ENCODE assay signal across 8 mouse cellular contexts in the genomic region with DNA sequence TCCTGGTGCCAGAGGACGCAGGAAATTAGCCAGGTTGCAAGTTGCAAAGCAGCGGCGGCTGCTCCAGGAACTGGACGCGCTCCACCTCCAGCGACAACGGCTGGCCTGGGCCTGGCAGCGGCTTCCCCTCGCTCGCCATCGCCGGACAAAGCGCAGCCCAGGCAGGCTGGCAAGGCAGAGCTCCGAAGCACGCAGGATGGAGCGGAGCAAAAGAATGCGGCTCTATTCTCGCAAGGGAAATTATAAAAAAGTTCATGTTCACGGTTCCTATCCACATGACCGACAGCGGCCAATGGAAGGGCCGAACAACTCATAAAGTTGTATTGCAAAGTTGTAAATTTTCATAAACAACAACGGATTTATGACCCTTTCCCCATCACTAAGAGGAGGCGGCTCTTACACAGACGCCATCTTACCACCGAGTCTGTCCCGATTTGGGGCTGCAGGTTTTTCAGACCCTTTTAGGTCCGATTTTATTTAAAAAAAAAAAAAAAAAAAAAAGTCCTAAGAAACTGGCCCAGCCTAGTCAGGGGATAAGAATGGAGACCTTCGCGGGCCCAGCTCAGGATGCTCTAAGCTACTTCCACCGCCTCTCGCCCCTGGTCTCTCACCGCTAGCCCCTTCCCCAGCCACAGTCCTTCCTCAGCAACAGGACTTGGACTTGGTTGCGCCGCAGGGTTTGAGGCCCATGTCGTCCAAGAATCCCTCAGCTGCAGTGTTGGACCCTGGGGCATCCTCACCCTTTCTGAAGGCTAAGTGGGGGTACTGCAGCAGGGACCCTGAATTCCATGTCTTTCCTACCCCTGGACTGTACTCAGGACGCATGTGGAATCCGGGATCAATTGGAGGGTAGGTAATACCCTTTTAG. TPM values are rescaled to one million over a fixed set of nuclear protein-coding genes. Genes with fewer than 3 reads are reported as not detected.
DNase-seq lines count a peak whose midpoint lies in the region; ATAC-seq and TF ChIP-seq lines count a peak whose summit lies in the region.

A gene (minus strand): TSS at position 218 of the 868 bp plus-strand sequence.
A gene (minus strand): TSS at position 221 of the 868 bp plus-strand sequence.

- peaks cover 81% of the 10 kb centered on the region for H3K79me2 ChIP-seq in C2C12 (ENCODE audit: control insufficient read depth, insufficient read depth)

- 7% methylated on average over 38 of the region's 38 CpGs for WGBS in heart, embryonic 15.5 days
- WGBS in limb, embryonic 12.5 days: 2% methylated on average over 38 of the region's 38 CpGs
- WGBS in neural tube, embryonic 13.5 days: 3% methylated on average over 38 of the region's 38 CpGs

- H3ac ChIP-seq in C2C12 (ENCODE audit: control insufficient read depth, insufficient read length, low read depth): peak within 1 kb of the TSS; percentile 88

- H3K9ac ChIP-seq in heart, embryonic 15.5 days: no peak within 1 kb of the TSS
- H3K9ac ChIP-seq in limb, embryonic 12.5 days (replicated peaks): peak within 1 kb of the TSS; percentile 94
- H3K9ac ChIP-seq in neural tube, embryonic 13.5 days: peak within 1 kb of the TSS; percentile 100

- peak within 1 kb of the TSS; percentile 57 for H3K4me2 ChIP-seq in heart, embryonic 15.5 days
- peak within 1 kb of the TSS; percentile 96 for H3K4me2 ChIP-seq in limb, embryonic 12.5 days
- peak within 1 kb of the TSS; percentile 97 for H3K4me2 ChIP-seq in neural tube, embryonic 13.5 days

- DNase-seq in adipocyte (ENCODE audit: low spot score): peak; percentile 91
- DNase-seq in cerebellum, adult 11-12 months: no peak
- no peak for DNase-seq in left cerebral cortex, adult 11 months (ENCODE audit: low spot score)
- DNase-seq in layer of hippocampus, adult 9-10 months (ENCODE audit: low spot score): no peak

- peaks cover 46% of the 10 kb centered on the region for H3K79me3 ChIP-seq in C2C12 (ENCODE audit: low read depth)

- ATAC-seq in heart, embryonic 15.5 days (replicated peaks; ENCODE audit: insufficient number of reproducible peaks, insufficient read depth, low FRiP score, low read depth): no peak
- ATAC-seq in limb, embryonic 12.5 days (ENCODE audit: insufficient number of reproducible peaks, insufficient read depth, low FRiP score, low TSS enrichment, low read depth): no peak
- ATAC-seq in neural tube, embryonic 13.5 days (ENCODE audit: low read depth): peak; percentile 71

- H3K27ac ChIP-seq in heart, embryonic 15.5 days: no peak within 1 kb of the TSS
- H3K27ac ChIP-seq in limb, embryonic 12.5 days: peak within 1 kb of the TSS; percentile 98
- peak within 1 kb of the TSS; percentile 100 for H3K27ac ChIP-seq in neural tube, embryonic 13.5 days (replicated peaks)

- peak within 1 kb of the TSS; percentile 59 for H3K4me3 ChIP-seq in C2C12 (ENCODE audit: insufficient read depth, poor library complexity, severe bottlenecking)
- H3K4me3 ChIP-seq in heart, embryonic 15.5 days: peak within 1 kb of the TSS; percentile 42
- H3K4me3 ChIP-seq in limb, embryonic 12.5 days (replicated peaks): peak within 1 kb of the TSS; percentile 79
- peak within 1 kb of the TSS; percentile 96 for H3K4me3 ChIP-seq in neural tube, embryonic 13.5 days

- no peaks in the 10 kb centered on the region for H3K9me3 ChIP-seq in heart, embryonic 15.5 days (replicated peaks)
- H3K9me3 ChIP-seq in limb, embryonic 12.5 days: no peaks in the 10 kb centered on the region
- H3K9me3 ChIP-seq in neural tube, embryonic 13.5 days: no peaks in the 10 kb centered on the region

- no peaks in the 10 kb centered on the region for H3K36me3 ChIP-seq in C2C12 (ENCODE audit: control insufficient read depth, insufficient read depth)
- H3K36me3 ChIP-seq in heart, embryonic 15.5 days: no peaks in the 10 kb centered on the region
- H3K36me3 ChIP-seq in limb, embryonic 12.5 days: no peaks in the 10 kb centered on the region
- H3K36me3 ChIP-seq in neural tube, embryonic 13.5 days: no peaks in the 10 kb centered on the region

- TF ChIP-seq CTCF in C2C12 (IDR thresholded peaks at IDR 0.05; ENCODE audit: control insufficient read depth, insufficient read depth, insufficient read length): no peak

- no peaks in the 10 kb centered on the region for H3K27me3 ChIP-seq in C2C12 (ENCODE audit: control insufficient read depth, insufficient read depth, insufficient read length)
- peaks cover 100% of the 10 kb centered on the region for H3K27me3 ChIP-seq in heart, embryonic 15.5 days
- peaks cover 16% of the 10 kb centered on the region for H3K27me3 ChIP-seq in limb, embryonic 12.5 days
- no peaks in the 10 kb centered on the region for H3K27me3 ChIP-seq in neural tube, embryonic 13.5 days

- H3K4me1 ChIP-seq in heart, embryonic 15.5 days (replicated peaks): peaks cover 36% of the 10 kb centered on the region
- peaks cover 66% of the 10 kb centered on the region for H3K4me1 ChIP-seq in limb, embryonic 12.5 days (replicated peaks)
- H3K4me1 ChIP-seq in neural tube, embryonic 13.5 days (replicated peaks): peaks cover 65% of the 10 kb centered on the region

TF ChIP-seq in C2C12, 6 proteins besides CTCF, POLR2A, EP300 and RAD21:
- TF ChIP-seq FOSL1 (IDR thresholded peaks at IDR 0.05; ENCODE audit: insufficient read depth, low read length, poor library complexity, severe bottlenecking): no peak
- no peak for TF ChIP-seq CEBPB (IDR thresholded peaks at IDR 0.05; ENCODE audit: low read depth)
- TF ChIP-seq MYOG (IDR thresholded peaks at IDR 0.05; ENCODE audit: control insufficient read depth, extremely low read depth, insufficient read length): no peak
- TF ChIP-seq MYOD1 (IDR thresholded peaks at IDR 0.05; ENCODE audit: control insufficient read depth, insufficient read length, low read depth): no peak
- TF ChIP-seq USF1 (IDR thresholded peaks at IDR 0.05; ENCODE audit: low read depth): peak; percentile 88
TF ChIP-seq in C2C12: peak in this region for 1.

RNA-seq across cellular contexts. Expression of the first gene that starts in this region (rescaled TPM):
- 0.67 TPM for polyA plus RNA-seq in C2C12 (2012; fragmentation: generic; extraction: Trizol)
- polyA plus RNA-seq in heart, embryonic 15.5 days (2015; fragmentation: Nextera tagmentation; extraction: Ambion mirVana): 0.89 and 2.4 TPM in 2 replicates
- polyA plus RNA-seq in limb, embryonic 12.5 days (2016; fragmentation: Nextera tagmentation; extraction: Ambion mirVana): 7.7 and 7.9 TPM in 2 replicates
- polyA plus RNA-seq in neural tube, embryonic 13.5 days (2015; fragmentation: Nextera tagmentation; extraction: Ambion mirVana): 13.9 and 16.4 TPM in 2 replicates

RNA-seq across cellular contexts. Expression of the second gene that starts in this region (rescaled TPM):
- polyA plus RNA-seq in C2C12 (2012; fragmentation: generic; extraction: Trizol): 0.75 TPM
- polyA plus RNA-seq in heart, embryonic 15.5 days (2015; fragmentation: Nextera tagmentation; extraction: Ambion mirVana): not detected in 2 replicates
- 2.1 TPM in 1 of 2 replicates, not detected in the other for polyA plus RNA-seq in limb, embryonic 12.5 days (2016; fragmentation: Nextera tagmentation; extraction: Ambion mirVana)
- not detected in 2 replicates for polyA plus RNA-seq in neural tube, embryonic 13.5 days (2015; fragmentation: Nextera tagmentation; extraction: Ambion mirVana)

Comparison
In these comparisons a context has a peak if more than half of its experiments do, and no peak if none do; other contexts are left out.
1. H3K4me3 ChIP-seq: peak in every context shown above with its lines; median percentile 96 in neural tube, embryonic 13.5 days; 79 in limb, embryonic 12.5 days; 59 in C2C12; 42 in heart, embryonic 15.5 days.